Mouse (Mus musculus) C2C12 (cell line): ENCODE data around the gene Stum. TPM values are rescaled to one million over a fixed set of nuclear protein-coding genes. Genes with fewer than 3 reads are reported as not detected.

Source experiments
- H3K27me3 ChIP-seq: one replicate; pipeline ENCODE4 v1.6.1; 2011; ENCODE audit not compliant: control insufficient read depth, insufficient read depth, insufficient read length
- H3K36me3 ChIP-seq: one replicate; pipeline ENCODE4 v1.6.1; 2011; ENCODE audit not compliant: control insufficient read depth, insufficient read depth
- H3K4me3 ChIP-seq: one replicate; pipeline ENCODE4 v1.5.1; 2011; ENCODE audit warnings: mild to moderate bottlenecking, control low read depth; ENCODE audit not compliant: poor library complexity, insufficient read depth, severe bottlenecking
- H3K79me2 ChIP-seq: one replicate; pipeline ENCODE4 v1.6.1; 2011; ENCODE audit not compliant: control insufficient read depth, insufficient read depth
- H3K79me3 ChIP-seq: one replicate; pipeline ENCODE4 v1.6.1; 2011; ENCODE audit warnings: low read depth, control low read depth
- H3ac ChIP-seq: one replicate; pipeline ENCODE3; 2011; ENCODE audit warnings: low read depth; ENCODE audit not compliant: control insufficient read depth, insufficient read length
- CEBPB ChIP-seq: IDR thresholded peaks from one replicate; pipeline ENCODE4 v1.6.1; 2011; ENCODE audit warnings: low read depth, mild to moderate bottlenecking, control low read depth, moderate library complexity
- CTCF ChIP-seq: IDR thresholded peaks from one replicate; pipeline ENCODE4 v1.5.1; 2011; ENCODE audit not compliant: control insufficient read depth, insufficient read depth, insufficient read length
- FOSL1 ChIP-seq: IDR thresholded peaks from one replicate; pipeline ENCODE4 v1.8.0; 2011; ENCODE audit warnings: mild to moderate bottlenecking, low read length; ENCODE audit not compliant: poor library complexity, insufficient read depth, severe bottlenecking
- MAX ChIP-seq: IDR thresholded peaks from one replicate; pipeline ENCODE4 v1.6.1; 2011; ENCODE audit warnings: mild to moderate bottlenecking, control low read depth
- MYOD1 ChIP-seq: IDR thresholded peaks from one replicate; pipeline ENCODE4 v1.6.1; 2011; ENCODE audit warnings: low read depth; ENCODE audit not compliant: control insufficient read depth, insufficient read length
- MYOG ChIP-seq: IDR thresholded peaks from one replicate; pipeline ENCODE4 v1.6.1; 2011; ENCODE audit not compliant: control insufficient read depth, insufficient read length; ENCODE audit errors: extremely low read depth
- USF1 ChIP-seq: IDR thresholded peaks from one replicate; pipeline ENCODE4 v1.6.1; 2011; ENCODE audit warnings: low read depth, mild to moderate bottlenecking, control low read depth, moderate library complexity
- polyA plus RNA-seq: library from polyadenylated mRNA; unstranded; fragments of >200 nt; fragmentation: generic; extraction: Trizol; gene quantifications from one replicate; pipeline ENCODE4 v1.2.1, GENCODE M21; 2012; ENCODE audit warnings: missing spikeins

The Stum gene
- polyA plus RNA-seq, 1 experiment, result not detected

- Histone ChIP-seq H3K79me3 (no peaks in the 10 kb centered on the region), H3K4me3 (no peak overlapping the region), H3ac (no peak overlapping the region), H3K36me3 (no peaks in the 10 kb centered on the region), H3K27me3 (peaks cover 3% of the 10 kb centered on the region), H3K79me2 (no peaks in the 10 kb centered on the region)
- TF ChIP-seq CTCF (no peak), MYOG (no peak), FOSL1 (no peak), CEBPB (no peak), MYOD1 (no peak), USF1 (no peak), MAX (no peak)
These were observed 53.5 kb downstream of the Stum start for GRCm38 (mm10) chr1:180429819-180430218.

GRCm38 (mm10) chr1:180428871-180429270 is 54.4 kb downstream of the Stum start:
- no peak overlapping the region for H3K4me3 ChIP-seq

GRCm38 (mm10) chr1:180428101-180428712 is 55.1 kb downstream of the Stum start:
- Histone ChIP-seq H3K4me3 (no peak overlapping the region), H3ac (no peak overlapping the region), H3K27me3 (peaks cover 3% of the 10 kb centered on the region), H3K36me3 (no peaks in the 10 kb centered on the region), H3K79me2 (no peaks in the 10 kb centered on the region), H3K79me3 (no peaks in the 10 kb centered on the region)
- TF ChIP-seq CTCF (peak; percentile 46), MYOD1 (no peak)

More at GRCm38 (mm10) chr1:180428871-180429270, 54.4 kb downstream of the Stum start:
- TF ChIP-seq MAX (no peak), MYOG (no peak), CEBPB (no peak), FOSL1 (no peak), MYOD1 (no peak), USF1 (no peak), CTCF (no peak)
- Histone ChIP-seq H3K79me3 (no peaks in the 10 kb centered on the region), H3K36me3 (no peaks in the 10 kb centered on the region), H3ac (no peak overlapping the region), H3K27me3 (peaks cover 3% of the 10 kb centered on the region), H3K79me2 (no peaks in the 10 kb centered on the region)

GRCm38 (mm10) chr1:180427685-180428084 is 55.6 kb downstream of the Stum start:
- Histone ChIP-seq H3ac (no peak overlapping the region), H3K4me3 (no peak overlapping the region), H3K79me3 (no peaks in the 10 kb centered on the region), H3K27me3 (peaks cover 3% of the 10 kb centered on the region), H3K79me2 (no peaks in the 10 kb centered on the region), H3K36me3 (no peaks in the 10 kb centered on the region)
- TF ChIP-seq FOSL1, result no peak
- TF ChIP-seq MAX, result no peak
- no peak for TF ChIP-seq USF1
- no peak for TF ChIP-seq CEBPB
- TF ChIP-seq MYOG, result no peak
- TF ChIP-seq CTCF, result no peak
- TF ChIP-seq MYOD1, result no peak

- TF ChIP-seq CTCF, result no peak
- TF ChIP-seq MYOD1, result no peak
- no peak for TF ChIP-seq FOSL1
- no peak for TF ChIP-seq USF1
- no peak for TF ChIP-seq MAX
- TF ChIP-seq MYOG, result no peak
- TF ChIP-seq CEBPB, result no peak
These were observed 56.9 kb downstream of the Stum start for GRCm38 (mm10) chr1:180426405-180426804.

GRCm38 (mm10) chr1:180423931-180424330 is 59.4 kb downstream of the Stum start:
- no peak overlapping the region for H3K4me3 ChIP-seq
- H3K79me3 ChIP-seq, result no peaks in the 10 kb centered on the region
- H3K79me2 ChIP-seq, result no peaks in the 10 kb centered on the region
- H3ac ChIP-seq, result no peak overlapping the region
- TF ChIP-seq CTCF (no peak), MYOD1 (no peak), CEBPB (no peak), MYOG (no peak), FOSL1 (no peak), MAX (no peak), USF1 (no peak)
- peaks cover 3% of the 10 kb centered on the region for H3K27me3 ChIP-seq
- no peaks in the 10 kb centered on the region for H3K36me3 ChIP-seq

More at GRCm38 (mm10) chr1:180426405-180426804, 56.9 kb downstream of the Stum start:
- Histone ChIP-seq H3K79me3 (no peaks in the 10 kb centered on the region), H3ac (no peak overlapping the region), H3K27me3 (peaks cover 3% of the 10 kb centered on the region), H3K79me2 (no peaks in the 10 kb centered on the region), H3K36me3 (no peaks in the 10 kb centered on the region), H3K4me3 (no peak overlapping the region)
